Mouse (Mus musculus) midbrain, embryonic 14.5 days (tissue): Measurements from ENCODE around the gene Wbp11. TPM values are rescaled to one million over a fixed set of nuclear protein-coding genes. Genes with fewer than 3 reads are reported as not detected.
A peak's percentile ranks its signal among the peaks of the same experiment; 100 is the strongest.

Source experiments
- ATAC-seq: fragments of 200-750 bp; cut with Nextera tagmentation; 2 replicates; pipeline ENCODE4 v1.8.0; 2017; ENCODE audit warnings: moderate number of reproducible peaks, moderate library complexity; ENCODE audit not compliant: low FRiP score, low TSS enrichment
- DNase-seq: peaks from one replicate; pipeline ENCODE4 v3.0.0-alpha.2; 2015
- H3K27ac ChIP-seq: fragments of 300-500 bp; sonication (generic); replicated peaks from 2 replicates; pipeline ENCODE4 v1.5.1; 2014; ENCODE audit warnings: mild to moderate bottlenecking, low read depth, low read length, moderate library complexity
- H3K27me3 ChIP-seq: fragments of 300-500 bp; sonication (generic); 2 replicates; pipeline ENCODE4 v1.6.1; 2014; ENCODE audit warnings: low read length, control low read depth, mixed read lengths; ENCODE audit not compliant: control insufficient read depth, insufficient read depth
- H3K36me3 ChIP-seq: fragments of 300-500 bp; sonication (generic); 2 replicates; pipeline ENCODE4 v1.6.1; 2014; ENCODE audit warnings: low read length, control low read depth; ENCODE audit not compliant: control insufficient read depth, insufficient read depth
- H3K4me1 ChIP-seq: fragments of 300-500 bp; sonication (generic); 2 replicates; pipeline ENCODE4 v1.6.1; 2014; ENCODE audit warnings: mild to moderate bottlenecking, antibody characterized with exemption, low read length, control low read depth; ENCODE audit not compliant: control insufficient read depth, insufficient read depth
- H3K4me2 ChIP-seq: fragments of 300-500 bp; sonication (generic); 2 replicates; pipeline ENCODE4 v1.6.1; 2014; ENCODE audit warnings: mild to moderate bottlenecking, low read length, moderate library complexity
- H3K4me3 ChIP-seq: fragments of 300-500 bp; sonication (generic); replicated peaks from 2 replicates; pipeline ENCODE4 v1.5.1; 2014; ENCODE audit warnings: low read depth, low read length
- H3K9ac ChIP-seq: fragments of 300-500 bp; sonication (generic); replicated peaks from 2 replicates; pipeline ENCODE4 v1.6.1; 2014; ENCODE audit warnings: mild to moderate bottlenecking, low read length, moderate library complexity
- H3K9me3 ChIP-seq: fragments of 300-500 bp; sonication (generic); 2 replicates; pipeline ENCODE4 v1.6.1; 2016; ENCODE audit warnings: low read length, control low read depth, mixed read lengths; ENCODE audit not compliant: control insufficient read depth
- WGBS: fragments of 180-500 bp; shearing (Covaris S2); extraction: QIAGEN DNeasy Blood & Tissue Kit; methylation state at CpG from one replicate; pipeline ENCODE4 v1.1.7; 2014; 5-methylcytosine and 5-hydroxymethylcytosine counted together
- polyA plus RNA-seq: library from polyadenylated mRNA; unstranded; fragments of >200 nt; fragmentation: Nextera tagmentation; extraction: Ambion mirVana; gene quantifications from 2 replicates; pipeline ENCODE4 v1.2.1, GENCODE M21; 2014

The Wbp11 gene
- polyA plus RNA-seq, 1 experiment from 2014 or later, result 88.1 TPM

GRCm38 (mm10) chr6:136809673-136810072 is 18.4 kb downstream of the Wbp11 start:
- DNase-seq (no peak), ATAC-seq (no peak)
- Histone ChIP-seq H3K27me3 (no peaks in the 10 kb centered on the region), H3K9me3 (no peaks in the 10 kb centered on the region), H3K4me2 (peak overlapping the region; percentile 96), H3K27ac (no peak overlapping the region), H3K9ac (no peak overlapping the region), H3K4me1 (peaks cover 21% of the 10 kb centered on the region), H3K36me3 (peaks cover 26% of the 10 kb centered on the region), H3K4me3 (no peak overlapping the region)
- WGBS, result 86% methylated on average over 13 of the region's 13 CpGs

DNA sequence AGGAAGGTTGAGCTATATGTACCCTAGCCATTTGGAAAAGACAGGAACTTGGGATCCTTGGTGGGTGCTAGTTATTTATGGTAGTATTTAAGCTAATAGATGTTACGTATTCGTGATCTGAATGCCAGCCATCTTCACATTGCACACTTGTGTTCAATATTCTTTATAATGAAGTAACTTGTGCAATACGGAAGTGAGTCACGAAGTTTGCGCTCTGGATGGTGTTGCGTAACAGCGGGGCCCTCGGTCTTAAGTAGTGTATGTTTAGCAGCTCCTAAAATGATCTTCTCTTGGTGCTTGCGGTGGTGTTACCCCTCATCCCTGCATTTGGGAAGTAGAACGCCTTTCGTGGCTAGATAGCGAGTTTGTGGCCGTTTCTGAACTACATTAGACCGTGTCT is 19.0 kb downstream of the Wbp11 start:
- Histone ChIP-seq H3K4me3 (peak overlapping the region; percentile 71), H3K27me3 (no peaks in the 10 kb centered on the region), H3K4me2 (peak overlapping the region; percentile 96), H3K9me3 (no peaks in the 10 kb centered on the region), H3K36me3 (peaks cover 20% of the 10 kb centered on the region), H3K9ac (peak overlapping the region; percentile 60), H3K4me1 (peaks cover 21% of the 10 kb centered on the region), H3K27ac (no peak overlapping the region)
- WGBS, result 42% methylated on average over 14 of the region's 14 CpGs
- ATAC-seq (no peak), DNase-seq (no peak)

GRCm38 (mm10) chr6:136808631-136809046 is 19.4 kb downstream of the Wbp11 start:
- Histone ChIP-seq H3K36me3 (peaks cover 15% of the 10 kb centered on the region), H3K27ac (no peak overlapping the region), H3K9me3 (no peaks in the 10 kb centered on the region), H3K4me2 (peak overlapping the region; percentile 96), H3K4me3 (peak overlapping the region; percentile 71), H3K9ac (peak overlapping the region; percentile 60), H3K4me1 (peaks cover 21% of the 10 kb centered on the region), H3K27me3 (no peaks in the 10 kb centered on the region)
- DNase-seq (no peak), ATAC-seq (peak; percentile 15)
- WGBS, result under 1% methylated on average over 28 of the region's 28 CpGs

- Histone ChIP-seq H3K4me1 (peaks cover 26% of the 10 kb centered on the region), H3K9me3 (no peaks in the 10 kb centered on the region), H3K9ac (peak within 1 kb of the TSS; percentile 60), H3K36me3 (peaks cover 10% of the 10 kb centered on the region), H3K27ac (peak within 1 kb of the TSS; percentile 56; the same call in 1 of the 2 replicates), H3K4me2 (peak within 1 kb of the TSS; percentile 96), H3K27me3 (no peaks in the 10 kb centered on the region), H3K4me3 (peak within 1 kb of the TSS; percentile 71)
- under 1% methylated on average over 34 of the region's 34 CpGs for WGBS
- DNase-seq (peak; percentile 97), ATAC-seq (peak; percentile 90)
Observed at GRCm38 (mm10) chr6:136808014-136808417, 20.0 kb downstream of the Wbp11 start, which contains the start of gene H2afj. Gene H2afj (plus strand): TSS chr6:136808244.

- peak overlapping the region; percentile 71 for H3K4me3 ChIP-seq
- ATAC-seq (peak; percentile 3; the same call in 1 of the 2 replicates), DNase-seq (no peak)
- H3K9ac ChIP-seq, result no peak overlapping the region
- H3K4me2 ChIP-seq, result peak overlapping the region; percentile 96
- H3K4me1 ChIP-seq, result peaks cover 29% of the 10 kb centered on the region
- no peaks in the 10 kb centered on the region for H3K9me3 ChIP-seq
- H3K27me3 ChIP-seq, result no peaks in the 10 kb centered on the region
- peak overlapping the region; percentile 56; the same call in 1 of the 2 replicates for H3K27ac ChIP-seq
- peaks cover 5% of the 10 kb centered on the region for H3K36me3 ChIP-seq
- 26% methylated on average over 18 of the region's 18 CpGs for WGBS
Observed at GRCm38 (mm10) chr6:136807395-136808013, 20.5 kb downstream of the Wbp11 start.

DNA sequence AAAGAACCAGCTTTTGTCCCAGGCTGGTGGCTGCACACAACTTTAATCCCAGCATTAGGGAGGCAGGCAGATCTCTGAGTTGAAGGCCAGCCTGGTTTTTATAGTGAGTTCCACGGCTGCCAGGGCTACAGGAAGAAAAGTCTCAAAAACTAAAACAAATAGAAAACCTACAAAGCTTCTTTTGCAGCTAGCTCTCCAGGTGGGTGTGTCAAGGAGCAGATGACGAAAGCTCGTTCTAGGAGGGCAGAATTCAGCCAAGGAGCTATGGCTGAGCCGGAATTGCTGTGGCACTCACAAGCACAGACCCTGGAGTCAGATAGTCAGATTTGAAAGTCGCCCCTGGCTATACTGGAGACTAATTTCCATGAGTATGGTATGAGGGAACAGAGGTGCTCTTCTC is 21.2 kb downstream of the Wbp11 start:
- ATAC-seq (no peak), DNase-seq (no peak)
- H3K4me3 ChIP-seq, result no peak overlapping the region
- 67% methylated on average over 5 of the region's 5 CpGs for WGBS
- H3K36me3 ChIP-seq, result no peaks in the 10 kb centered on the region
- H3K4me1 ChIP-seq, result peaks cover 29% of the 10 kb centered on the region
- H3K9ac ChIP-seq, result no peak overlapping the region
- H3K4me2 ChIP-seq, result no peak overlapping the region
- H3K27ac ChIP-seq, result no peak overlapping the region
- no peaks in the 10 kb centered on the region for H3K27me3 ChIP-seq
- H3K9me3 ChIP-seq, result no peaks in the 10 kb centered on the region

DNA sequence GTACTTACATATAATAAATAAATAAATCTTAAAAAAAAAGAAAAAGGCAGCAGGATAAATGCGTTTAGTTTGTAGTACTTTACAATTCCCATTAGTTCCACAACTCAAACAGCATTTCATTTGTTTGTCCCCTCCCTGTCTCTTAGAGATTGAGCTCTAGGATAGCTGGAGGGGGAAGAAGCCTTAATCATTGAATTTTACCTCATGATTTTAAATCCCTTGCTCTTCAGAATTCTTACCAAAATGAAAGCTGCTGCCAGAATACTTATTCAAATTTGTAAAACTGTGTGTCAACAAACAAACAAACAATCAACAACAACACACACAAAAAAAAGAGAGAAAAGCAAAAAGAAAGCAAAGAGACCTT is 22.6 kb downstream of the Wbp11 start:
- DNase-seq (no peak), ATAC-seq (no peak)
- no peaks in the 10 kb centered on the region for H3K36me3 ChIP-seq
- no peak overlapping the region for H3K4me3 ChIP-seq
- 88% methylated on average over 1 of the region's 1 CpGs for WGBS
- no peak overlapping the region for H3K27ac ChIP-seq
- H3K4me1 ChIP-seq, result peaks cover 29% of the 10 kb centered on the region
- H3K27me3 ChIP-seq, result no peaks in the 10 kb centered on the region
- no peak overlapping the region; the same call in 1 of the 2 replicates for H3K4me2 ChIP-seq
- no peak overlapping the region for H3K9ac ChIP-seq
- H3K9me3 ChIP-seq, result no peaks in the 10 kb centered on the region

- no peaks in the 10 kb centered on the region for H3K9me3 ChIP-seq
- peak overlapping the region; percentile 99 for H3K27ac ChIP-seq
- no peak for ATAC-seq
- DNase-seq, result no peak
- no peaks in the 10 kb centered on the region for H3K27me3 ChIP-seq
- H3K4me1 ChIP-seq, result peaks cover 26% of the 10 kb centered on the region
- H3K36me3 ChIP-seq, result no peaks in the 10 kb centered on the region
- peak overlapping the region; percentile 80 for H3K4me2 ChIP-seq
- peak overlapping the region; percentile 60 for H3K4me3 ChIP-seq
- 31% methylated on average over 9 of the region's 9 CpGs for whole genome bisulfite sequencing
- no peak overlapping the region for H3K9ac ChIP-seq
Observed at GRCm38 (mm10) chr6:136804705-136805408, 23.2 kb downstream of the Wbp11 start.
